Mouse (Mus musculus) small intestine, adult 2 months (tissue): ENCODE data around the gene Tm2d3. TPM values are rescaled to one million over a fixed set of nuclear protein-coding genes. Genes with fewer than 3 reads are reported as not detected.

Source experiments
- H3K27ac ChIP-seq: fragments of 200-500 bp; 2 replicates; pipeline ENCODE4 v1.5.1; 2012; ENCODE audit warnings: low read depth, low read length, control low read depth, inconsistent platforms; ENCODE audit not compliant: insufficient read depth
- H3K27me3 ChIP-seq: fragments of 200-500 bp; 2 replicates; pipeline ENCODE4 v1.6.1; 2012; ENCODE audit warnings: mild to moderate bottlenecking, moderate library complexity, low read length, inconsistent platforms; ENCODE audit not compliant: control insufficient read depth, insufficient read depth
- H3K36me3 ChIP-seq: fragments of 200-500 bp; 2 replicates; pipeline ENCODE4 v1.6.1; 2012; ENCODE audit warnings: mild to moderate bottlenecking, low read length, control low read depth, inconsistent platforms; ENCODE audit not compliant: control insufficient read depth, insufficient read depth
- H3K4me1 ChIP-seq: fragments of 200-500 bp; 2 replicates; pipeline ENCODE4 v1.6.1; 2012; ENCODE audit warnings: low read length, inconsistent platforms, mixed read lengths; ENCODE audit not compliant: control insufficient read depth, insufficient read depth, insufficient read length
- H3K4me3 ChIP-seq: fragments of 200-500 bp; 2 replicates; pipeline ENCODE4 v1.5.1; 2012; ENCODE audit warnings: low read depth, mild to moderate bottlenecking, control low read depth, inconsistent platforms, low read length, moderate library complexity
- CTCF ChIP-seq: fragments of 200-500 bp; IDR thresholded peaks from 2 replicates; pipeline ENCODE4 v1.5.1; 2012; ENCODE audit warnings: low read depth, mild to moderate bottlenecking, control low read depth, inconsistent platforms, low read length, moderate library complexity, mixed read lengths; ENCODE audit not compliant: insufficient replicate concordance, insufficient read length; ENCODE audit errors: extremely low read depth
- POLR2A ChIP-seq: fragments of 200-500 bp; IDR thresholded peaks from 2 replicates; pipeline ENCODE4 v1.6.1; 2012; ENCODE audit warnings: low read depth, mild to moderate bottlenecking, control low read depth, inconsistent platforms, low read length, moderate library complexity
- WGBS: fragments of 180-500 bp; shearing (Covaris S2); methylation state at CpG from one replicate; pipeline ENCODE4 v1.1.7; 2018; 5-methylcytosine and 5-hydroxymethylcytosine counted together
- polyA plus RNA-seq: library from polyadenylated mRNA; depleted of rRNA; stranded (reverse); fragments of >200 nt; gene quantifications from 2 replicates; pipeline ENCODE4 v1.2.3, GENCODE M21; 2012

Gene Tm2d3
- polyA plus RNA-seq, 1 experiment, result 68.1 TPM

DNA sequence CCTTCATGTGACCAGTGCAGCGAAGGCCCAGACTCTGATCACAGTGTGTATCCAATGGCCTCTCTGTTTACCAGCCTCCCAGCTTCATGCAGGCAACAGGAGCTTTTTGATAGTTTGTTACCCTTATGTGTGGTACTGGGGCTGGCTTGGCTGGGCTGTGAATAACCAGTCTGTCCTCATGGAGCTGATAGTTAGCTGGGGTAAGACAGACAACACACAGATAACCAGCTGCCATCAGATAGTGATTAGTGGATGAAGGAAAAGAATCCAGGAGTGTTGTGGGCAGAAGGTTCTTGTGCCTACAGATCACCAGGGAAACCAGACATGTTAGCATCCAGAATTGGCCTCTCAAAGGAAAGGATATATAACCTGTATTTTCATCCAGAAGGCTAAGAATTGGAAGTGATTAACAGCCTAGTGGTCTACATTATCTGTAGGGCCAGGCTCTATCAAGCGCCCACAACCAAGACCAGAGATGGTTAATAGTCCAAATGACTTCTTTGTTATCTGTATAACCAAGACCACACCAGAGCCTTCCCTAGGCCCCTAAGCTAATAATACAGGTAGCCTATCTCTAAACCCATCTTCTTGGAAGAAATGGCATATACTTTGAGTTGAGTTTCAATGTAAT lies 33.4 kb upstream of the Tm2d3 start:
- Histone ChIP-seq H3K36me3 (peaks cover under 1% of the 10 kb centered on the region; the same call in 1 of the 2 replicates), H3K4me3 (no peak overlapping the region), H3K4me1 (no peaks in the 10 kb centered on the region), H3K27ac (no peak overlapping the region), H3K27me3 (no peaks in the 10 kb centered on the region)
- whole genome bisulfite sequencing, result 94% methylated on average over 2 of the region's 2 CpGs
- no peak for TF ChIP-seq POLR2A
- no peak for TF ChIP-seq CTCF

DNA sequence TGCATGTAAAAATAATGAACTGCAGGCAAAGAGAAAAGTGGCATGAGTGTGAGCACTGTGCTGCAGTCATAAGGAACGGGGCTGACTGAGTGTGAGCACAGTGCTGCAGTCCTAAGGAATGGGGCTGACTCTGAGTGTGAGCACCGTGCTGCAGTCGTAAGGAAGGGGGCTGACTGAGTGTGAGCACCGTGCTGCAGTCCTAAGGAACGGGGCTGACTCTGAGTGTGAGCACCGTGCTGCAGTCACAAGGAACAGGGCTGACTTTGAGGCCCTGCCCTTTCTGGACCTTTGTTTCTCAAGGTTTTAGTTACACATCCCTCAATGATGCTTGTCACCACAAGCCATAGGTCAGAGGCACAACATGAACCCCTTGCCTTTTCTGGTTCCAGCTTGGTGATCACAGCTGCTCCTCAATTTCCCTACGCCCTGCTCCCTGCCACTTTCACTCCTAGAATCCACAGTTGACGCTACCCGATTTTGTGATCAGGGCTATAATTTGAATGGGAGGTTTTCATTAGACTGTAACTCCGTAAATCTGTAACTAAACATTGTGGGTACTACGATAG lies 27.7 kb upstream of the Tm2d3 start:
- no peak overlapping the region for H3K4me3 ChIP-seq
- no peak for TF ChIP-seq POLR2A
- WGBS, result 87% methylated on average over 11 of the region's 11 CpGs
- H3K4me1 ChIP-seq, result no peaks in the 10 kb centered on the region
- H3K27me3 ChIP-seq, result no peaks in the 10 kb centered on the region
- peaks cover 2% of the 10 kb centered on the region; the same call in 1 of the 2 replicates for H3K36me3 ChIP-seq
- no peak overlapping the region for H3K27ac ChIP-seq

DNA sequence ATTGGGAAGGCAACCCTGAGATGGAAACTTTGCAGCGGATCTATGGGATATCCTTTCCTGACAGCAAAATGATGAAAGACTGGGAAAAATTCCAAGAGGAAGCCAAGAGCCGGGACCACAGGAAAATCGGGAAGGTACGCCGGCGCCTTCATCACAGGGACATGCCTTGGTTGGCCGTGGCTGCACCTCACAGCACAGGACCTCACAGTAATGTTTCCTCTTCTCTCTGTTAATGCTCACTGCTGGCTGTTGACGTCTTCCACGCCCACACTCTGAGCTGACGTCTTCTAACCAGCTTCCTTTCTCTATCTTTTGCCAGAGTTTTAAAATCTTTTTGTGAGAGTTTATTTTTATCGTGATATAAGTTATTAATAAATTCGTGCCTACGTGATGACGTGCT lies 27.1 kb upstream of the Tm2d3 start:
- Histone ChIP-seq H3K27ac (no peak overlapping the region), H3K36me3 (peaks cover 2% of the 10 kb centered on the region; the same call in 1 of the 2 replicates), H3K4me3 (no peak overlapping the region), H3K4me1 (no peaks in the 10 kb centered on the region), H3K27me3 (no peaks in the 10 kb centered on the region)
- no peak for TF ChIP-seq CTCF
- no peak for TF ChIP-seq POLR2A
- WGBS, result 82% methylated on average over 14 of the region's 14 CpGs

DNA sequence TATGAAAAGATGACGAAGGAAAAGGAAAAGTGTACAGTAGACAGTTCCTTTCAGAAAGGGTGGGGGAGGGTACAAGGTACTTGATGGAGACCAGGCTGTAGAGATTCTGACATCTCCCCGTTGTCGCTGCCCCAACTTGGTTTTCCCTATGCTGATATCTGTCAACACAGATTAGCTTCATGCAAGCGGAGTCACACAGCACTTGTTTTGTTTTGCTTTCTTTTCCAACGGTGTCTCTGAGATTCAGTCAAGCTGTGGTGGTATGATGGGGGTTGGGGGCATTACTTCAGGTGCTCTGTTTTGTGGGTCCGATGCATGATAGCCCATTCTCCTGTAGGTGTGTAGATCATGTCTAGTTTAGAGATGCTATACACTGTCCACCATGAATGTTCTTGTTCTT lies 23.5 kb upstream of the Tm2d3 start:
- Histone ChIP-seq H3K27ac (no peak overlapping the region), H3K4me3 (no peak overlapping the region), H3K36me3 (peaks cover 4% of the 10 kb centered on the region), H3K27me3 (no peaks in the 10 kb centered on the region), H3K4me1 (no peaks in the 10 kb centered on the region)
- TF ChIP-seq POLR2A, result no peak
- no peak for TF ChIP-seq CTCF
- WGBS, result 89% methylated on average over 6 of the region's 6 CpGs

DNA sequence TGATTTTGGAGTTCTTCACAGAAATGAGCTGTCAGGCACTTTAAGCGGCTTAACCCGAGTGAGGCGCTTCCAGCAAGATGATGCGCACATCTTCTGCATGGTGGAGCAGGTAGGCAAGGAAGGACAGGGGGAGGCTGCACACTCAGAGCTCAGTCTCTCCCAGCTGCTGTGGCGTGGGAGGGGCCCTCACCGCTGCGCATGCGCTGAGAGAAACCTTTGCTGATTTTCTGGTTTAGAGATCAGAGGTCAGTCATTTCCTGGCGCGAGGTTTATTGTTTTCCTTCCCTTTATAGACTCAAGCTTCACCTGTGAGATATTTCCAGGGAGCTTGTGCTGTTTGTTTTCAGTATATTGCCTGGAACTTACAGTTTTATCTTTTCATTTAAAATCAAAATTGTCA lies 12.9 kb upstream of the Tm2d3 start:
- Histone ChIP-seq H3K27ac (no peak overlapping the region), H3K27me3 (no peaks in the 10 kb centered on the region), H3K4me1 (peaks cover 2% of the 10 kb centered on the region; the same call in 1 of the 2 replicates), H3K36me3 (no peaks in the 10 kb centered on the region), H3K4me3 (no peak overlapping the region)
- WGBS, result 45% methylated on average over 10 of the region's 10 CpGs
- TF ChIP-seq POLR2A (no peak), CTCF (no peak)

DNA sequence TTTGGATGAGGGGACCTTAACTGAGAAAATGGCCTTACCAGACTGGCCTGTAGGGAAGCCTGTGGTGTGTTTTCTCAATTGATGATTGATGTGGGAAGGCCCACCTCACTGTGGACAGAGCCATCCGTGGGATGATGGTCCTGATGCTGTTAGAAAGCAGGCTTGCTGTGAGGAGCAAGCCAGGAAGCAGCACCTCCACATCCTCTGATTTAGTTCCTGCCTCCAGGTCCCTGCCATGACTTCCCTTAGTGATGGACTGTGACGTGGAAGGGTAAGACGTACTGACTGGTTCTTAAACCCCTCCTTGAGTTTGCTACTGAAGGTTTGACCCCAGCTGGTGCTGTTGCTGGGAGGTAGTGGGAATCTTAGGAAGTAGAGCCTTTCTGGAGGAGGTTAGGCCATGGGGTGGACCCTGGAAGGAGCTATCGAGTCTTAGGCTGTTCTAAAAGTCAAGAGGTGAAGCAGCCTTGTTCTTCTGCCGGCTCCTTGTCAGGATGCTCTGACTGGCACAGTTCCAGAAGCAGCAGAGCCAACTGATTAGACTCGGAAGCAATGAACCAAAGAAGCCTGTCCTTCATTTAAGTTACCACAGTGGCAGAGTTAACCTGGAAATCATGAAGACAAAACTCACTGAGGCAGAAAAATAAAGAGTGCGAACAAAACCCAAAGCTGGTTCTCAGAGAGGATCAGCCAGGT lies 11.9 kb upstream of the Tm2d3 start:
- no peak for TF ChIP-seq CTCF
- no peak for TF ChIP-seq POLR2A
- H3K27ac ChIP-seq, result no peak overlapping the region
- 69% methylated on average over 7 of the region's 7 CpGs for WGBS
- H3K4me1 ChIP-seq, result peaks cover 2% of the 10 kb centered on the region; the same call in 1 of the 2 replicates
- H3K4me3 ChIP-seq, result no peak overlapping the region
- no peaks in the 10 kb centered on the region for H3K36me3 ChIP-seq
- no peaks in the 10 kb centered on the region for H3K27me3 ChIP-seq

DNA sequence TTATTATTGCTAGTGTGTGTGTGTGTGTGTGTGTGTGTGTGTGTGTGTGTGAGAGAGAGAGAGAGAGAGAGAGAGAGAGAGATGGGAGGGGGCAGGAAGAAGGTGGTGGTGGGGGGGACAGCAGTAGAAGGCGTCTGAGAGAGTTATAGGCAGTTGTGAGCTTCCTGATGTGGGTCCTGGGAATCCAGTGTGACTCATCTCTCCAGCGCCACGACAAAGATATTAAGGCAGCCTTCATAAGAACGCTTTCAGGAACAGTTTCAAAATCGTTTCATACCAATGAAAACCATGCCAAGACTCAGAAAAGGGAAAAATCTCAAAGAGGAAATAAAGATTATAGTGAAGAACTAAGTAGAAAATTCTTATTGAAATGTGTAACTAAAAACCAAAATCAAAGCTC lies 9.8 kb upstream of the Tm2d3 start:
- H3K4me3 ChIP-seq, result no peak overlapping the region
- H3K27ac ChIP-seq, result no peak overlapping the region
- no peaks in the 10 kb centered on the region for H3K27me3 ChIP-seq
- 47% methylated on average over 5 of the region's 5 CpGs for WGBS
- no peak for TF ChIP-seq POLR2A
- no peak for TF ChIP-seq CTCF
- H3K36me3 ChIP-seq, result no peaks in the 10 kb centered on the region
- H3K4me1 ChIP-seq, result peaks cover 2% of the 10 kb centered on the region; the same call in 1 of the 2 replicates
